Mouse (Mus musculus) E14TG2a.4 (cell line): Measurements from ENCODE around the gene Ak1.

Source experiments
- CTCF ChIP-seq: conservative IDR thresholded peaks from 2 replicates; pipeline ENCODE4 v1.5.1; 2014; ENCODE audit warnings: low read length
- NANOG ChIP-seq: IDR thresholded peaks from 2 replicates; pipeline ENCODE4 v1.6.1; 2014; ENCODE audit warnings: borderline replicate concordance, low read length, mixed read lengths
- POU5F1 ChIP-seq: IDR thresholded peaks from 2 replicates; pipeline ENCODE4 v1.6.1; 2014; ENCODE audit warnings: low read length, borderline replicate concordance

- TF ChIP-seq CTCF = no peak
- no peak for TF ChIP-seq NANOG
- no peak for TF ChIP-seq POU5F1
Observed at GRCm38 (mm10) chr2:32673176-32673917, 51.8 kb downstream of the Ak1 start.
